Mouse (Mus musculus) right cerebral cortex, postnatal 10 days (tissue): Measurements from ENCODE around the gene Pnkd.
"Not testable (repeated sequence)": the region's sequence is repeated elsewhere in the genome, so short reads cannot be mapped to it uniquely, and the experiment has no call there.

ENCODE experiments used
- DNase-seq, 2 experiments: peaks; one replicate each; pipeline ENCODE4 v3.0.0; 2021; ENCODE audit warnings: low spot score in 2 of 2

The Pnkd gene

GRCm38 (mm10) chr1:74296477-74296876 is 11.7 kb downstream of the Pnkd start:
- no peak for DNase-seq

GRCm38 (mm10) chr1:74297269-74297668 is 12.5 kb downstream of the Pnkd start:
- no peak for DNase-seq

GRCm38 (mm10) chr1:74298157-74298750 is 13.5 kb downstream of the Pnkd start:
- DNase-seq, result no peak

- peak in 1 of 2 experiments; percentile 53 for DNase-seq
Measured at GRCm38 (mm10) chr1:74298996-74299395, 14.3 kb downstream of the Pnkd start.

GRCm38 (mm10) chr1:74300347-74301110 is 15.8 kb downstream of the Pnkd start:
- DNase-seq, result no peak

GRCm38 (mm10) chr1:74302229-74302628 is 17.5 kb downstream of the Pnkd start:
- DNase-seq, result no peak

- DNase-seq, result no peak
Measured at GRCm38 (mm10) chr1:74302835-74303234, 18.1 kb downstream of the Pnkd start.

- DNase-seq, result peak; percentile 61 to 66
Measured at GRCm38 (mm10) chr1:74303509-74304338, 19.0 kb downstream of the Pnkd start.

- no peak for DNase-seq
Measured at GRCm38 (mm10) chr1:74304339-74304790, 19.6 kb downstream of the Pnkd start.

GRCm38 (mm10) chr1:74304946-74305345 is 20.2 kb downstream of the Pnkd start:
- no peak for DNase-seq

- DNase-seq, result no peak
Measured at GRCm38 (mm10) chr1:74305522-74305921, 20.8 kb downstream of the Pnkd start, which contains the start of gene Tmbim1. TSS of gene Tmbim1 (minus strand) at chr1:74305622.

GRCm38 (mm10) chr1:74307146-74307545 is 22.4 kb downstream of the Pnkd start:
- no peak for DNase-seq

GRCm38 (mm10) chr1:74308001-74308964 is 23.6 kb downstream of the Pnkd start:
- no peak for DNase-seq

GRCm38 (mm10) chr1:74309767-74310166 is 25.0 kb downstream of the Pnkd start:
- DNase-seq, result no peak

- peak; percentile 85 for DNase-seq
Measured at GRCm38 (mm10) chr1:74313049-74313692, 28.4 kb downstream of the Pnkd start.

GRCm38 (mm10) chr1:74314796-74315195 is 30.1 kb downstream of the Pnkd start:
- DNase-seq, result no peak

- no peak for DNase-seq
Measured at GRCm38 (mm10) chr1:74316114-74316827, 31.5 kb downstream of the Pnkd start.

- DNase-seq, result no peak
Measured at GRCm38 (mm10) chr1:74318711-74319110, 34.0 kb downstream of the Pnkd start.

- no peak for DNase-seq
Measured at GRCm38 (mm10) chr1:74321396-74321795, 36.7 kb downstream of the Pnkd start.

GRCm38 (mm10) chr1:74326916-74327315 is 42.2 kb downstream of the Pnkd start:
- DNase-seq, result not testable (repeated sequence)
